Mouse (Mus musculus) layer of hippocampus, adult 8-10 months (tissue): ENCODE measurements around the gene Paqr7. TPM values are rescaled to one million over a fixed set of nuclear protein-coding genes. Genes with fewer than 3 reads are reported as not detected.
A peak's percentile ranks its signal among the peaks of the same experiment; 100 is the strongest.
"Not testable (repeated sequence)": the region's sequence is repeated elsewhere in the genome, so short reads cannot be mapped to it uniquely, and the experiment has no call there.

Source experiments
- DNase-seq, 2 experiments: peaks; one replicate each; pipeline ENCODE4 v3.0.0; 2022; ENCODE audit warnings: low spot score in 2 of 2
- total RNA-seq, 4 experiments: library from RNA; stranded (reverse); gene quantifications; 2 replicates each; pipeline ENCODE4 v1.2.4; 2022

Paqr7 gene
- total RNA-seq, 4 experiments from 2014 or later = 55.4 to 75.1 (median 63.4) TPM

GRCm38 (mm10) chr4:134471469-134471868 lies 25.0 kb upstream of the Paqr7 start:
- DNase-seq = no peak

- DNase-seq = no peak
These were observed 22.7 kb upstream of the Paqr7 start for GRCm38 (mm10) chr4:134473764-134474163.

GRCm38 (mm10) chr4:134474240-134474639 lies 22.3 kb upstream of the Paqr7 start:
- no peak for DNase-seq

GRCm38 (mm10) chr4:134476899-134477298 lies 19.6 kb upstream of the Paqr7 start:
- no peak for DNase-seq

DNA sequence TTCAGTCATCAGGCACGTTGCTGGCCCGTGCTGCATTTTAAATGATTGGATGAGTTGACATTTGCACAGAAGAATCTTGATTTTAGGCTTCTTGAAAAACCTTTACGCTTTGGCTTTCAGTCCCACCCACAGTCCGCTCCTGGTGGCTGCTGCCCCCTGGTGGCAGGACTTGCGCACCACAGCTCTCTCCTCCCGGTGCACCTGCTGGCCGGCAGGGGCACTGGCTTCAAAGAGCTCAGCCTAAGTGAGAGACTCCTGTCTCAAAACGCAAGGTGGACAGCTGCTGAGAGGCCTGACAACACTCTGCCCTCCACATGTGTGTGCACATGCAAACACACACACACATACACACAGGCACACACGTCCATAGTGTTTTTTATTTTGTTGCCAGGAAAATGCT lies 18.5 kb upstream of the Paqr7 start:
- peak; percentile 85 to 92 for DNase-seq

DNA sequence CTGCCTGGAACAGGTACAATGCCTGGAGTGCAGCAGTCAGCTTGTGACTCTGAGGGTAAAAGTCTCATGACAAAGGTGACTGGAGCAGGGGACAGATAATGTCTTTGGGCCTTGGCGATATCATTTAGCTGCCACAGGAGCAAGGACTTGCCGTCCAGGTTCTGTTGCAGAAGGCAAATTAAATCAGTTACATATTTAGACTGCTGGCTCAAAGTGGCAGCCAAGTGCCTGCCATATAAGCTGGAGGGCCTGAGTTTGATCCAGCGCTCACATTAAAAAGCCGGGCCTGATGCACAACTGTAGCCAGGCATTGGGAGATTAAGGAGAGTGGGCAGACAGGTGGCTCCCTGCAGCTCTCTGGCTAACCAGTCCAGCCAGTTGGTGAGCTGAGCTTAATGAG lies 16.7 kb upstream of the Paqr7 start:
- DNase-seq = no peak

DNA sequence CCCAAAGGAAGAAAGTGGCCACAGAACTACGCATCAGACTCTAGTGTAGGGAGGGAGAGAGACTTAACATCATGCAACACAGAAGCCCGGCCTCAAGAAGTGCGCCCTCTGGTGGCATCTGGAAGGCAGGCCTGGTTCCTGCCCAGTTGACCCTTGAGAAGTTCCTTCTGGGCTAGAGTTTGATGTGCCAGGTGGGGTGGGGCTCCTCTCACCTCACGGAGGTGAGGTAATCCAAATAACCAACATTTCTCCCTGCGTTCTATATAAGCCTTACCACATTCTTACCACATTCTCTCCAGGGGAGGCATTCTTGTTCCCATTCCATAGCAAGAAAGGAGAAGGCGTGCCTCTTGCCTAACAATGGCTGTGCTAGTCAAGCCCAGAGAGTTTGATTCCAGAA lies 15.6 kb upstream of the Paqr7 start:
- DNase-seq = peak in 1 of 2 experiments; percentile 79

GRCm38 (mm10) chr4:134481270-134481669 lies 15.2 kb upstream of the Paqr7 start:
- DNase-seq = no peak

GRCm38 (mm10) chr4:134482442-134482841 lies 14.1 kb upstream of the Paqr7 start:
- DNase-seq = no peak

DNA sequence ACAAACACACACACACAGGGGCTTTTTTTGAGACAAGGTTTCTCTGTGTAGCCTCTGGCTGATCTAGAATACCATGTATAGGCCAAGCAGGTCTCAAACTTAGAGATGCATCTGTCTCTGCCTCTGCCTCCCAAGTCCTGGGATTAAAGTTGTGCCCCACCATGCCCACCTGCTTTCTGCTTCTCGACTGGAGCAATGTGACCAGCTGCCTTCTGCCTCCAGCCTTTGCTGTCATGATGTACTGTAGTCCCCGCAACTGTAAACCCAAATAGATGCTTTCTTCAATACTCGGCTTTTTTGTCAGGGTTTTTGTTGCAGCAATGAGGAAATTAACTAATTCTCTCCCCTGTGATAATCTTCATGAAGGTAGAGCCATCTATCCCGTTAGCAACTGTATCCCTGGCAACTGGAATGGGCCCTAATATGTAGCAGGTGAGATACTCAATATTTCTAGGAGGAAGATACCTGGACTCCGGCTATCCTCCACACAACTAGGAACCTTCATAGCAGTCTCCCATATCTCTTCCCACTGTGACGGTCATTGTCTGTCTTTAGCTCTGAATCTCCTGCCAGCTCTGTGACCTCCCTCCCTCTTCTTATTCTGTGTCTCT lies 13.3 kb upstream of the Paqr7 start:
- DNase-seq = no peak

DNA sequence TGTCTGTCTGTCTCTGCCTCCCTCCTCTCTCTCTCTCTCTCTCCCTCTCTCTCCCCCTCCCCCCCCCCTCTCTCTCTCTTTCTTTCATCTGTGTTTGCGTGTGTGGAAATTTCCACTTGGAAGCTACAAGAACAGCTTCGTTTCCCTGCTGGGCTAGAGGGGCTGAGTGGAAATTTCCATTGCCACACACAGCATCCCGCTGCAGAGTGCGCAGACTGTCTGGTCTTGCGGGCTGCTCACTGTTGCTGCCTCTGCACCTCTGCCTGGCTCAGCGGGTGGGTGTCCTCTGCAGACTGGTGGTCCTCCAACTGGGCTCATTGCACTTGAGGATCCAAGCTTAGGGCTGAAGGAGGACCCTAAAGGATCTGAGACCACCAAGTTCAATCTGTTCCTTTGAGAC lies 12.8 kb upstream of the Paqr7 start:
- DNase-seq = peak; percentile 81 to 83

- DNase-seq = no peak
These were observed 12.3 kb upstream of the Paqr7 start for GRCm38 (mm10) chr4:134484231-134484630.

- DNase-seq = no peak
These were observed 11.2 kb upstream of the Paqr7 start for GRCm38 (mm10) chr4:134485151-134485900.

DNA sequence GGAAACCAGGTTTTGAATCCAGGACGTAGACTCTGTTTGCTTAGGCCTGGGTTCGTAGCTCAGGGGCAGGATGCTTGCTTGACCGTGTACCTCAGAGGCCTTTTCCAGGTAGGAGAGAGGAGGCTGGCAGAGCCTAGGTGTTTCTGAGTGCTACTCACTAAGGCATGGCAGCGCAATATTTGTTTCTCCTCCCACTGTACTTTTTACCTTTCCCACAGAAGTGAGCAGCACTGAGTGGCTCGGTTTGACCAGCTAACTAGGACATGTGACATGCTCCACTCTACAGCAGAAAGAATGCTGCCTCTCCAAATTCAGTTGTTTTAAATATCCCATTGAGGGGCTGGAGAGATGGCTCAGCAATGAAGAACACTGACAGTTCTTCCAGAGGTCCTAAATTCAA lies 8.3 kb upstream of the Paqr7 start:
- DNase-seq = no peak

GRCm38 (mm10) chr4:134489986-134490665 lies 6.4 kb upstream of the Paqr7 start:
- no peak for DNase-seq

GRCm38 (mm10) chr4:134491716-134492115 lies 4.8 kb upstream of the Paqr7 start:
- no peak for DNase-seq

GRCm38 (mm10) chr4:134494161-134494560 lies 2.3 kb upstream of the Paqr7 start:
- DNase-seq = not testable (repeated sequence)

- DNase-seq = no peak
These were observed 1.5 kb upstream of the Paqr7 start for GRCm38 (mm10) chr4:134494780-134495545.

DNA sequence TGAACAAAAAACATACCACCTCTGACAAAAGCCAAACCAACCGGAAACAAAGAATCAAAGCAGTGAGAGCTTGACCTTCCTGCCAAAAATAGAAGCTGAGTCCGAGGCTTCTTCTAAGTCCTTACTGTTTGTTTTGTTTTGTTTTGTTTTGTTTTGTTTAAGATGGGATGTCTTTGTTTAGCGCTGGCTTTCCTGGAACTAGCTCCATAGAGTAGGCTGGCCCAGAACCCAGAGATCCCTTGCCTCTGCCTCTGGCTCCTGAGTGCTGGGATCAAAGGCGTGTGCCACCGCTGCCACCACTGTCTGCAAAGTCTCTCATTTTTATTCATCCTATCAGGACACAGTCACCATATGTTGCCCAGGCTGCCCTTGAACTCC lies 962 bp upstream of the Paqr7 start:
- DNase-seq = no peak

DNA sequence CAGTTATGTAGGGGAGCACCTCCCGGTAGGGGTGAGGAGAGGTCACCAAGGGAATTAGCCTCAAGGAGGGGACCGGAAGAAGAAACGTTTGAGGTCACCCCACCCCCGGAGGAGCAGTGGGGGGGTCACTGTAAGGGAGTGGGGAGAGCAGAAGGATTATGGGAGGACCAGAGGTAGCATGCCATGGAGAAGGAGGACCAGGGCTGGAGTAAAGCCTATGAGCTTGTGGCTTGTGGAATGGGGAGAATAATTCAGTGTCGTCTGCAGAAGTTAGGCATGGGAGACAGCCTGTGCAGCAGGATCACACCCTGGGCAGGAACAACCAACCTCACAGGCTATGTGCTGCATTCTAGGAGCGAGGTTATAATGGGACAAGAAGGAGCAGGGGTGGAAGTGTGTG lies 726 bp downstream of the Paqr7 start:
- no peak for DNase-seq

DNA sequence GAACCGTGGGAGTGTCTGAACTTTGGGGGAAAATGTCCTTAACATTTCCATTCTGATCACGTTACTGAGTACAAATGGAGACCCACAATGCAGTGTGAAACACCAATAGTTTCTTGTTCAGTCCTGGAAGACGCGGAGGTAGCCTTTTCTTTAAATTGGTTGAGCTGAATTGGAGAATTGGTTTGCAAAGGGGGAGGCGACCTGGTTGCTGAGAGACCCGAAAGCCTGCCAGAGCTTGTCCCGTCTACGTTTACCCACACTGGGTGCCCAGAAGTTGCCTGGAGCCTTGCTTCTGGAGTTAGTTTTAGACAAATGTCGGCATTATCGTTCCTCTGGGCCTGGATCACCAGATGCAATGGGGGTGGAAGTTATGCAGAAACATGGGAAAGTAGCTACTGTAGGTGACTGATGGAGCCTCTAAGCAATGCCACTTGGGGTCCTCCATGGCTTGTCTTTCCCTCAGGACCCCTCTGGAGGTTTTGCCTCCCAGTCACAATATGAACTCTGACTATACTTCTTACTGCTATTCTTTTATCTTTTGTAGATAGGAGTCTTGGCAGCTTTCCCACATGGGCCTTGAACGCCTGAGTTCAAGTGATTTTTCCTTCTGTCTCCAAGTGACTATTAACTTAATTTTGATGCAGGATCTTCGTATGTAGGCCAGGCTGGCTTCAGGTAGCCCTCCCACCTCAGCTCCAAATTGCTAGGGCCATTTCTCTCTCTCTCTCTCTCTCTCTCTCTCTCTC lies 1.7 kb downstream of the Paqr7 start:
- DNase-seq = no peak
